Mouse (Mus musculus) liver, postnatal 0 days (tissue): ENCODE measurements around the gene Gon4l.

ENCODE experiments used
- CTCF ChIP-seq: sonication (generic); IDR thresholded peaks from 2 replicates; pipeline ENCODE4 v1.5.1; 2016; ENCODE audit warnings: antibody characterized with exemption, low read depth
- EP300 ChIP-seq: IDR thresholded peaks from 2 replicates; pipeline ENCODE4 v1.6.1; 2016; ENCODE audit warnings: antibody characterized with exemption, low read depth, mild to moderate bottlenecking

DNA sequence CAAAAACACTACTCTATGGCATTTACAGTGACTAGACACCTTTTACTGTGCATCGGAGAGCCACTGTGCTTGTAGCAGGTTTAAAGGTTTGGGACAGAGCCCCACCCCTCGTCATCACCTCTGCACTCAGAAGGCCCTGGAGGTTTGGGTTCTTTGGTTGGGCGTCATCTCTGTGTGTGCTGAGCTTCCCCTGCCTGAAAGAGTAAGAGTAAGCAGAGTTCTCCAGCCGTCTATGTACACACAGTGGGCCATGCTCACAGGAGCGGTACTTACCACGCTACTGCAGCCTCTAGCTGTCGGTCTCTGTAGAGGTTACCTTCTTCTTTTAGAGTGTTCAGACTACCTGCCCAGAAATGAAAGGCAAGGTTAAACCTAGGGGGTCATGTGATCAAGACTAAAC, 77.6 kb downstream of the Gon4l start:
- TF ChIP-seq CTCF (no peak), EP300 (no peak)
